Mouse (Mus musculus): ENCODE results near the gene Smap1. TPM values are rescaled to one million over a fixed set of nuclear protein-coding genes. Genes with fewer than 3 reads are reported as not detected.
A peak's percentile ranks its signal among the peaks of the same experiment; 100 is the strongest.

Smap1 gene
- polyA plus RNA-seq, 1 experiment from 2014 or later = 51.0 TPM

DNA sequence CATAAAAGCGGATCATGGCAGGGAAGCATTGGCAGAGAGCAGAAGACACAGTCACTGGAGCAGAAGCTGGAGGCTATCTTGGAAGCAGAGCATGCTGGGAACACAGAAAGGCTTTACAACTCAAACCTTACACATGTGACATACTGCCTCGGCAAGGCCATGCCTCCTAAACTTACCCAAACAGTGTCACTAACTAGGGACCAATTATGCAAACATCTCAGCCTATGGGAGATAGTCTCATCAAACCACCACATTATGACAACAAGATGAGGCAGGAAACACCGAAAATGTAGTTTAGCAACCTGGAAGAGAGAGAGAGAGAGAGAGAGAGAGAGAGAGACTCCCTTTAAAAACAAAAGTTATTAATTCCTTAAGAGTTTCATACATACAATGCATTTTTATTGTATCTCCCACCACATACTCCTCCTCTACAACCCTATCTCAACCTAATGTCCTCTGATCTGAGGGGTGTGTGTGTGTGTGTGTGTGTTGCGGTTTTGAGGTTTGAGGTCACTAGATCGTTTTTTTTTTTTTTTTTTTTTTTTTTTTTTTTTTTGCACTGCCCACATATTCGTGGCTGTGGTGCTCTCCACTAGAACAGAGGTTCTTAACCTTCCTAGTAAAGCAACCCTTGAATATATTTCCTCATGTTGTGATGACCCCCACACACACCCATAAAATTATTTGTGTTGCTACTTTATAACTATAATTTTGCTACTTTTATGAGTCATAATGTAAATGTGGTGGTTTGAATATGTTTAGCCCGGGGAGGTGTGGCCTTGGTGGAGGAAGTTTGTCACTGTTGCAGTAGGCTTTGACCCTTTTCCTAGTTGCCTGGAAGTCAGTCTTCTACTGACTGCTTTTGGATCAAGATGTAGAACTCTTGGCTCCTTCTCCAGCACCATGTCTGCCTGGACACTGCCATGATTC lies 1.9 kb upstream of the Smap1 start:
- Histone ChIP-seq H3K36me3 (ENCODE audit: control insufficient read depth, insufficient read depth, low read length) (no peaks in the 10 kb centered on the region), H3K4me3 (ENCODE audit: low read length) (no peak overlapping the region), H3K9ac (ENCODE audit: low read depth, low read length) (no peak overlapping the region), H3K27ac (ENCODE audit: low read depth, low read length) (no peak overlapping the region), H3K4me2 (replicated peaks; ENCODE audit: low read depth, low read length) (no peak overlapping the region), H3K4me1 (ENCODE audit: control insufficient read depth, insufficient read depth, low read length) (peaks cover 8% of the 10 kb centered on the region), H3K27me3 (ENCODE audit: control insufficient read depth, insufficient read depth, low read length) (no peaks in the 10 kb centered on the region), H3K9me3 (ENCODE audit: control insufficient read depth, low read length) (peaks cover 11% of the 10 kb centered on the region; the same call in 1 of the 2 replicates)
- no peak for ATAC-seq (ENCODE audit: low FRiP score, low TSS enrichment)
- WGBS = 87% methylated on average over 7 of the region's 7 CpGs

GRCm38 (mm10) chr1:23922530-23922884 lies 390 bp upstream of the Smap1 start:
- Histone ChIP-seq H3K4me1 (ENCODE audit: control insufficient read depth, insufficient read depth, low read length) (peaks cover 8% of the 10 kb centered on the region), H3K27me3 (ENCODE audit: control insufficient read depth, insufficient read depth, low read length) (no peaks in the 10 kb centered on the region), H3K27ac (ENCODE audit: low read depth, low read length) (peak overlapping the region; percentile 93; the same call in 1 of the 2 replicates), H3K9me3 (ENCODE audit: control insufficient read depth, low read length) (peaks cover 11% of the 10 kb centered on the region; the same call in 1 of the 2 replicates), H3K9ac (ENCODE audit: low read depth, low read length) (peak overlapping the region; percentile 93), H3K4me3 (ENCODE audit: low read length) (peak overlapping the region; percentile 90), H3K36me3 (ENCODE audit: control insufficient read depth, insufficient read depth, low read length) (no peaks in the 10 kb centered on the region), H3K4me2 (replicated peaks; ENCODE audit: low read depth, low read length) (peak overlapping the region; percentile 69)
- no peak for ATAC-seq (ENCODE audit: low FRiP score, low TSS enrichment)
- WGBS = 32% methylated on average over 9 of the region's 9 CpGs

- H3K27me3 ChIP-seq (ENCODE audit: control insufficient read depth, insufficient read depth, low read length) = no peaks in the 10 kb centered on the region
- H3K9me3 ChIP-seq (ENCODE audit: control insufficient read depth, low read length) = no peaks in the 10 kb centered on the region
- 0 out of 2 replicates have a peak overlapping the region, but pooled peaks have one; percentile 12 for H3K4me3 ChIP-seq (ENCODE audit: low read length)
- H3K4me1 ChIP-seq (ENCODE audit: control insufficient read depth, insufficient read depth, low read length) = peaks cover 8% of the 10 kb centered on the region
- H3K4me2 ChIP-seq (replicated peaks; ENCODE audit: low read depth, low read length) = no peak overlapping the region; the same call in 1 of the 2 replicates
- H3K36me3 ChIP-seq (ENCODE audit: control insufficient read depth, insufficient read depth, low read length) = no peaks in the 10 kb centered on the region
- H3K27ac ChIP-seq (ENCODE audit: low read depth, low read length) = no peak overlapping the region
- whole genome bisulfite sequencing = 23% methylated on average over 2 of the region's 2 CpGs
- 0 out of 2 replicates have a peak overlapping the region, but pooled peaks have one; percentile 34 for H3K9ac ChIP-seq (ENCODE audit: low read depth, low read length)
- ATAC-seq (ENCODE audit: low FRiP score, low TSS enrichment) = no peak
These were observed 1.8 kb downstream of the Smap1 start for GRCm38 (mm10) chr1:23920275-23920674.

GRCm38 (mm10) chr1:23919086-23919485 lies 3.0 kb downstream of the Smap1 start:
- Histone ChIP-seq H3K27ac (ENCODE audit: low read depth, low read length) (no peak overlapping the region), H3K4me2 (replicated peaks; ENCODE audit: low read depth, low read length) (no peak overlapping the region), H3K4me1 (ENCODE audit: control insufficient read depth, insufficient read depth, low read length) (peaks cover 8% of the 10 kb centered on the region), H3K4me3 (ENCODE audit: low read length) (no peak overlapping the region), H3K36me3 (ENCODE audit: control insufficient read depth, insufficient read depth, low read length) (no peaks in the 10 kb centered on the region), H3K27me3 (ENCODE audit: control insufficient read depth, insufficient read depth, low read length) (no peaks in the 10 kb centered on the region), H3K9ac (ENCODE audit: low read depth, low read length) (no peak overlapping the region), H3K9me3 (ENCODE audit: control insufficient read depth, low read length) (no peaks in the 10 kb centered on the region)
- 83% methylated on average over 4 of the region's 4 CpGs for WGBS
- ATAC-seq (ENCODE audit: low FRiP score, low TSS enrichment) = no peak

GRCm38 (mm10) chr1:23915483-23915882 lies 6.6 kb downstream of the Smap1 start:
- H3K27me3 ChIP-seq (ENCODE audit: control insufficient read depth, insufficient read depth, low read length) = no peaks in the 10 kb centered on the region
- H3K36me3 ChIP-seq (ENCODE audit: control insufficient read depth, insufficient read depth, low read length) = no peaks in the 10 kb centered on the region
- H3K27ac ChIP-seq (ENCODE audit: low read depth, low read length) = no peak overlapping the region
- no peak for ATAC-seq (ENCODE audit: low FRiP score, low TSS enrichment)
- H3K9ac ChIP-seq (ENCODE audit: low read depth, low read length) = no peak overlapping the region
- peaks cover 3% of the 10 kb centered on the region; the same call in 1 of the 2 replicates for H3K4me1 ChIP-seq (ENCODE audit: control insufficient read depth, insufficient read depth, low read length)
- H3K4me2 ChIP-seq (replicated peaks; ENCODE audit: low read depth, low read length) = no peak overlapping the region
- 82% methylated on average over 4 of the region's 4 CpGs for WGBS
- H3K9me3 ChIP-seq (ENCODE audit: control insufficient read depth, low read length) = no peaks in the 10 kb centered on the region
- no peak overlapping the region for H3K4me3 ChIP-seq (ENCODE audit: low read length)

DNA sequence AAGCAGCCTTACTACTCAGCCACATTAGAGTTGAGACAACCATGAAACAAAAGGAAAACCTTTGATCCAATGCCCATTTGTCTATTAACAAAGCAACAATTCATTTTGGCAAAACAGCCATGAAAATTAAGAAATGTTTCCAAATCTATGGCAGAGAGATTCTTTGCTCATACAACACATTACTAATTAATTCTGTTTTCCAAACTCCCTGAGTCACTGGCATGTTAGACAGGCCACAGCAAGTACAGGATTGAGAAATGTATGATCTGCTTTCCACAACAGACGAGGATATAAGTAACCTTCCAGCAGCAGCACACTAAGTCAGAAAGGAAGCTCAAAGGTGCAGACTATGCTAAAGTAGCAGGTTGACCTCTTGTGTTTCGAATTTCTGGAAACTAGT lies 9.1 kb downstream of the Smap1 start:
- WGBS = 85% methylated on average over 2 of the region's 2 CpGs
- no peaks in the 10 kb centered on the region for H3K4me1 ChIP-seq (ENCODE audit: control insufficient read depth, insufficient read depth, low read length)

DNA sequence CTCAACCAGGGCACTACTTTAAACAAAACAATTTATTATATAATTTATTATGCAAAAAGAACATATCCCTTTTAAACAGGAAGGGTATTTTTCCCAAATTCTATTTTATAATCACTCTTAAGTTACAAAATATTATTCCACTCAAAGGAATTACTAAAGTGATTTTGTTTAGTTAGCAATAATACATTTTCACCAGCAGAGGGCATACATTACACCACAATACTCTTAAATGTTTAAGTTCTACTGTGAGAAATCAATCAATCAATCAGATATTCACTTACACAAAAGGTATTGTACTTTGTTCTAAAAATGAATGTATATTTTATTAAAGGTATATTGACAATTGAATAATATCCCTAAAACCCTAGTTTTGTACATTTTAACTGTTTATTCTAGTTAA lies 16.0 kb downstream of the Smap1 start:
- Histone ChIP-seq H3K27me3 (ENCODE audit: control insufficient read depth, insufficient read depth, low read length) (no peaks in the 10 kb centered on the region), H3K4me3 (ENCODE audit: low read length) (no peak overlapping the region), H3K27ac (ENCODE audit: low read depth, low read length) (no peak overlapping the region), H3K4me2 (replicated peaks; ENCODE audit: low read depth, low read length) (no peak overlapping the region), H3K4me1 (ENCODE audit: control insufficient read depth, insufficient read depth, low read length) (no peaks in the 10 kb centered on the region), H3K9ac (ENCODE audit: low read depth, low read length) (no peak overlapping the region), H3K9me3 (ENCODE audit: control insufficient read depth, low read length) (no peaks in the 10 kb centered on the region; the same call in 1 of the 2 replicates), H3K36me3 (ENCODE audit: control insufficient read depth, insufficient read depth, low read length) (no peaks in the 10 kb centered on the region)
- no peak for ATAC-seq (ENCODE audit: low FRiP score, low TSS enrichment)

More for the DNA sequence above, 9.1 kb downstream of the Smap1 start:
- no peak overlapping the region for H3K27ac ChIP-seq (ENCODE audit: low read depth, low read length)
- no peak overlapping the region for H3K4me2 ChIP-seq (replicated peaks; ENCODE audit: low read depth, low read length)
- no peak overlapping the region for H3K9ac ChIP-seq (ENCODE audit: low read depth, low read length)
- no peaks in the 10 kb centered on the region; the same call in 1 of the 2 replicates for H3K9me3 ChIP-seq (ENCODE audit: control insufficient read depth, low read length)
- no peak overlapping the region for H3K4me3 ChIP-seq (ENCODE audit: low read length)
- no peaks in the 10 kb centered on the region for H3K36me3 ChIP-seq (ENCODE audit: control insufficient read depth, insufficient read depth, low read length)
- no peak for ATAC-seq (ENCODE audit: low FRiP score, low TSS enrichment)
- H3K27me3 ChIP-seq (ENCODE audit: control insufficient read depth, insufficient read depth, low read length) = no peaks in the 10 kb centered on the region

DNA sequence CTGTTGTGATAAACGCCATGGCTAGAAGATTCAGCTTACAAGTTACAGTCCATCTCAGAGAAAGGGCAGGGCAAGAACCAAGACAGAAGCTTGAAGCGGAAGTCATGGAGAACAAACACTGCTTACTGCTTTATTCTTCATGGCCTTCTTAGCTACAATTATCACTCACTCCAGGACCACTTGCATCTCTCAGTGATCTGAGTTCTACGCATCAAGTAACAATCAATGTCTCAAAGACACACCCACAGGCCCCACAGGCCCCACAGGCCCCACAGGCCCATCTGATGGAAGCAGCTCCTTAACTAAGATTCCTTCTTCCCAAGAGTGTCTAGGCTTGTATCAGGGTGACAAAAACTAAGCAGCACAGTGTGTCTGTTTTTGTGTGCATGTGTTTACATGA lies 18.8 kb downstream of the Smap1 start:
- Histone ChIP-seq H3K4me2 (replicated peaks; ENCODE audit: low read depth, low read length) (no peak overlapping the region), H3K27ac (ENCODE audit: low read depth, low read length) (no peak overlapping the region), H3K9me3 (ENCODE audit: control insufficient read depth, low read length) (no peaks in the 10 kb centered on the region), H3K4me3 (ENCODE audit: low read length) (no peak overlapping the region), H3K27me3 (ENCODE audit: control insufficient read depth, insufficient read depth, low read length) (no peaks in the 10 kb centered on the region), H3K36me3 (ENCODE audit: control insufficient read depth, insufficient read depth, low read length) (no peaks in the 10 kb centered on the region), H3K4me1 (ENCODE audit: control insufficient read depth, insufficient read depth, low read length) (no peaks in the 10 kb centered on the region), H3K9ac (ENCODE audit: low read depth, low read length) (no peak overlapping the region)
- WGBS = 88% methylated on average over 3 of the region's 3 CpGs
- ATAC-seq (ENCODE audit: low FRiP score, low TSS enrichment) = no peak

- ATAC-seq (ENCODE audit: low FRiP score, low TSS enrichment) = no peak
- Histone ChIP-seq H3K4me3 (ENCODE audit: low read length) (no peak overlapping the region), H3K9me3 (ENCODE audit: control insufficient read depth, low read length) (no peaks in the 10 kb centered on the region), H3K27ac (ENCODE audit: low read depth, low read length) (no peak overlapping the region), H3K4me1 (ENCODE audit: control insufficient read depth, insufficient read depth, low read length) (no peaks in the 10 kb centered on the region), H3K4me2 (replicated peaks; ENCODE audit: low read depth, low read length) (no peak overlapping the region), H3K36me3 (ENCODE audit: control insufficient read depth, insufficient read depth, low read length) (no peaks in the 10 kb centered on the region), H3K9ac (ENCODE audit: low read depth, low read length) (no peak overlapping the region), H3K27me3 (ENCODE audit: control insufficient read depth, insufficient read depth, low read length) (no peaks in the 10 kb centered on the region)
- 91% methylated on average over 2 of the region's 2 CpGs for WGBS
These were observed 19.4 kb downstream of the Smap1 start for GRCm38 (mm10) chr1:23902736-23903135.

Data from kidney, embryonic 14.5 days (tissue).